Mouse (Mus musculus) activated CD4-positive, CD25-positive, alpha-beta regulatory T cell, adult 4 months (primary cell): ENCODE data around the gene Gm10318. TPM values are rescaled to one million over a fixed set of nuclear protein-coding genes. Genes with fewer than 3 reads are reported as not detected.

Experiments
- ATAC-seq: one replicate; pipeline ENCODE4 v1.8.0; 2017
- polyA plus RNA-seq, 2 experiments: library from polyadenylated mRNA; unstranded; fragments of 100-300 nt; shearing (Covaris generic); gene quantifications; one replicate each; pipeline ENCODE4 v1.2.1; 2017

Gene Gm10318
- polyA plus RNA-seq = not detected

- ATAC-seq = no peak
Measured at GRCm38 (mm10) chr10:77852559-77852958, at the start of gene Gm10318. TSS of gene Gm10318 (plus strand) at chr10:77852859.

- ATAC-seq = no peak
Measured at GRCm38 (mm10) chr10:77804095-77804494, 48.6 kb upstream of the Gm10318 start.

GRCm38 (mm10) chr10:77811743-77812142, 40.9 kb upstream of the Gm10318 start, which contains the start of gene Gm9507:
TSS of gene Gm9507 (minus strand) at chr10:77811843.
- ATAC-seq = no peak

- ATAC-seq = no peak
Measured at GRCm38 (mm10) chr10:77814382-77814781, 38.3 kb upstream of the Gm10318 start, which contains the start of gene Gm2696. TSS of gene Gm2696 (plus strand) at chr10:77814682.

GRCm38 (mm10) chr10:77815514-77815913, 37.1 kb upstream of the Gm10318 start:
- no peak for ATAC-seq

GRCm38 (mm10) chr10:77818523-77818922, 34.1 kb upstream of the Gm10318 start:
- ATAC-seq = no peak

GRCm38 (mm10) chr10:77819203-77819602, 33.5 kb upstream of the Gm10318 start:
- no peak for ATAC-seq

GRCm38 (mm10) chr10:77826951-77827350, 25.7 kb upstream of the Gm10318 start, which contains the start of gene Krtap10-4:
TSS of gene Krtap10-4 (minus strand) at chr10:77827095.
- no peak for ATAC-seq

- no peak for ATAC-seq
Measured at GRCm38 (mm10) chr10:77835647-77836046, 17.0 kb upstream of the Gm10318 start, which contains the start of gene Krtap10-10. TSS of gene Krtap10-10 (plus strand) at chr10:77835947.

GRCm38 (mm10) chr10:77839006-77839405, 13.7 kb upstream of the Gm10318 start:
- no peak for ATAC-seq

GRCm38 (mm10) chr10:77846503-77846902, 6.2 kb upstream of the Gm10318 start, which contains the start of gene Gm36176:
TSS of gene Gm36176 (plus strand) at chr10:77846803.
- ATAC-seq = no peak

- no peak for ATAC-seq
Measured at GRCm38 (mm10) chr10:77846961-77847360, 5.7 kb upstream of the Gm10318 start.

- ATAC-seq = no peak
Measured at GRCm38 (mm10) chr10:77847538-77847937, 5.1 kb upstream of the Gm10318 start.

GRCm38 (mm10) chr10:77861675-77862074, 9.0 kb downstream of the Gm10318 start, which contains the start of gene Gm3285:
TSS of gene Gm3285 (plus strand) at chr10:77861975.
- no peak for ATAC-seq

GRCm38 (mm10) chr10:77864067-77864761, 11.6 kb downstream of the Gm10318 start:
- peak; percentile 89 for ATAC-seq

- no peak for ATAC-seq
Measured at GRCm38 (mm10) chr10:77864762-77865143, 12.1 kb downstream of the Gm10318 start.

GRCm38 (mm10) chr10:77867546-77867945, 14.9 kb downstream of the Gm10318 start:
- no peak for ATAC-seq

GRCm38 (mm10) chr10:77869651-77870050, 17.0 kb downstream of the Gm10318 start:
- no peak for ATAC-seq

- ATAC-seq = no peak
Measured at GRCm38 (mm10) chr10:77878985-77879384, 26.3 kb downstream of the Gm10318 start.

- ATAC-seq = no peak
Measured at GRCm38 (mm10) chr10:77880305-77880704, 27.6 kb downstream of the Gm10318 start.

GRCm38 (mm10) chr10:77882553-77882952, 29.9 kb downstream of the Gm10318 start:
- no peak for ATAC-seq

GRCm38 (mm10) chr10:77886007-77886747, 33.5 kb downstream of the Gm10318 start:
- ATAC-seq = no peak

- ATAC-seq = no peak
Measured at GRCm38 (mm10) chr10:77890987-77891565, 38.4 kb downstream of the Gm10318 start.
